ENCODE assay signal across 25 mouse cellular contexts in genomic region chr2:50965485-50966017, GRCm38 (mm10).
DNase-seq lines count a peak whose midpoint lies in the region; ATAC-seq and TF ChIP-seq lines count a peak whose summit lies in the region.
"Had no signal": no experiment of that assay in that cellular context is flagged by ENCODE, and none has a peak within 500 bp of the region (broad histone marks: within the 10 kb centered on the region; RNA-seq: fewer than 3 reads in every experiment).

No protein-coding gene starts in this region.

- no peak for TF ChIP-seq CTCF in brain, embryonic 14.5 days (IDR thresholded peaks at IDR 0.05; ENCODE audit: borderline replicate concordance, extremely low read depth, insufficient read depth, insufficient read length)

- H3K9ac ChIP-seq in forebrain, embryonic 11.5 days (ENCODE audit: low read length) = no peak overlapping the region
- no peak overlapping the region for H3K9ac ChIP-seq in forebrain, embryonic 13.5 days
- no peak overlapping the region for H3K9ac ChIP-seq in hindbrain, embryonic 12.5 days
- no peak overlapping the region for H3K9ac ChIP-seq in hindbrain, embryonic 14.5 days
- H3K9ac ChIP-seq: heart, embryonic 12.5 days; liver, embryonic 12.5 days; liver, postnatal 0 days had no signal

- peak overlapping the region; percentile 31; the same call in 1 of the 2 replicates for H3K27ac ChIP-seq in forebrain, embryonic 11.5 days (ENCODE audit: low read depth, low read length)
- no peak overlapping the region for H3K27ac ChIP-seq in forebrain, embryonic 13.5 days
- peak overlapping the region; percentile 30; the same call in 1 of the 2 replicates for H3K27ac ChIP-seq in hindbrain, embryonic 12.5 days
- no peak overlapping the region for H3K27ac ChIP-seq in hindbrain, embryonic 14.5 days
- H3K27ac ChIP-seq: gastrocnemius, adult 2 months; heart, adult 2 months; liver, embryonic 12.5 days had no signal

- peaks cover 13% of the 10 kb centered on the region for H3K4me1 ChIP-seq in forebrain, embryonic 11.5 days (replicated peaks; ENCODE audit: control insufficient read depth, insufficient read depth, low read length)
- peaks cover 42% of the 10 kb centered on the region for H3K4me1 ChIP-seq in forebrain, embryonic 13.5 days
- H3K4me1 ChIP-seq in hindbrain, embryonic 12.5 days = peaks cover 15% of the 10 kb centered on the region
- H3K4me1 ChIP-seq in hindbrain, embryonic 14.5 days (replicated peaks; ENCODE audit: control insufficient read depth, insufficient read depth, low read length) = peaks cover 9% of the 10 kb centered on the region
- H3K4me1 ChIP-seq: heart, embryonic 12.5 days; liver, embryonic 12.5 days; megakaryocyte, embryonic 14.5 days had no signal

- peak; percentile 55 for ATAC-seq in forebrain, embryonic 11.5 days (replicated peaks; ENCODE audit: low FRiP score)
- ATAC-seq in forebrain, embryonic 13.5 days = no peak
- ATAC-seq in hindbrain, embryonic 12.5 days (ENCODE audit: low FRiP score) = peak; percentile 60; the same call in 1 of the 2 replicates
- no peak for ATAC-seq in hindbrain, embryonic 14.5 days (ENCODE audit: low FRiP score)
- ATAC-seq: intestine, embryonic 16.5 days; liver, embryonic 12.5 days; liver, postnatal 0 days had no signal

- H3K4me3 ChIP-seq in forebrain, embryonic 11.5 days (ENCODE audit: low read depth, low read length) = no peak overlapping the region
- H3K4me3 ChIP-seq in forebrain, embryonic 13.5 days = no peak overlapping the region
- H3K4me3 ChIP-seq in hindbrain, embryonic 12.5 days = no peak overlapping the region
- no peak overlapping the region for H3K4me3 ChIP-seq in hindbrain, embryonic 14.5 days (replicated peaks; ENCODE audit: low read length)
- H3K4me3 ChIP-seq: gastrocnemius, adult 2 months; heart, adult 2 months; heart, embryonic 12.5 days; liver, embryonic 12.5 days; megakaryocyte, embryonic 14.5 days had no signal

- TF ChIP-seq POLR2A in brain, embryonic 14.5 days (IDR thresholded peaks at IDR 0.05; ENCODE audit: borderline replicate concordance, extremely low read depth, insufficient read depth, insufficient read length, poor library complexity, severe bottlenecking) = no peak

- WGBS in forebrain, embryonic 11.5 days = 39% methylated on average over 8 of the region's 8 CpGs
- 23% methylated on average over 8 of the region's 8 CpGs for WGBS in forebrain, embryonic 13.5 days
- WGBS in hindbrain, embryonic 12.5 days = 53% methylated on average over 8 of the region's 8 CpGs
- WGBS in hindbrain, embryonic 14.5 days = 44% methylated on average over 8 of the region's 8 CpGs

- peak; percentile 59 for DNase-seq in forebrain, embryonic 11.5 days (ENCODE audit: low spot score)
- DNase-seq in hindbrain, embryonic 14.5 days (ENCODE audit: low spot score) = no peak
- peak; percentile 9 for DNase-seq in ES-CJ7 (ENCODE audit: low read depth, low spot score)
- peak; percentile 80 for DNase-seq in brain, embryonic 14.5 days (ENCODE audit: low read depth)
- no peak for DNase-seq in spleen, postnatal 10 days (ENCODE audit: low spot score in 2 of 2)
- no peak for DNase-seq in thymus, postnatal 4 days
- DNase-seq: adrenal gland, adult 8-10 months; cerebellum, adult 8-10 months; cerebellum, postnatal 25 days; gastrocnemius, adult 2 months; gastrocnemius, postnatal 36 days; heart, adult 2 months; kidney, adult 9 months; kidney, postnatal 10 days; layer of hippocampus, postnatal 36 days; left cerebral cortex, postnatal 4 days; liver, postnatal 0 days; lung, postnatal 36 days; right cerebral cortex, postnatal 4 days had no signal

- no peaks in the 10 kb centered on the region for H3K27me3 ChIP-seq in forebrain, embryonic 11.5 days (ENCODE audit: control insufficient read depth, insufficient read depth, low read length)
- no peaks in the 10 kb centered on the region for H3K27me3 ChIP-seq in forebrain, embryonic 13.5 days
- no peaks in the 10 kb centered on the region for H3K27me3 ChIP-seq in hindbrain, embryonic 12.5 days
- H3K27me3 ChIP-seq in hindbrain, embryonic 14.5 days (ENCODE audit: control insufficient read depth, insufficient read depth, low read length) = no peaks in the 10 kb centered on the region
- H3K27me3 ChIP-seq: heart, embryonic 12.5 days; liver, embryonic 12.5 days; megakaryocyte, embryonic 14.5 days had no signal

- no peaks in the 10 kb centered on the region for H3K36me3 ChIP-seq in forebrain, embryonic 11.5 days (ENCODE audit: control insufficient read depth, insufficient read depth, low read length)
- H3K36me3 ChIP-seq in forebrain, embryonic 13.5 days (ENCODE audit: poor library complexity, severe bottlenecking) = no peaks in the 10 kb centered on the region
- no peaks in the 10 kb centered on the region for H3K36me3 ChIP-seq in hindbrain, embryonic 12.5 days
- no peaks in the 10 kb centered on the region for H3K36me3 ChIP-seq in hindbrain, embryonic 14.5 days (replicated peaks; ENCODE audit: control insufficient read depth, insufficient read depth)
- H3K36me3 ChIP-seq: heart, embryonic 12.5 days; liver, embryonic 12.5 days had no signal

- no peak overlapping the region for H3K4me2 ChIP-seq in forebrain, embryonic 11.5 days (ENCODE audit: low read depth, low read length, severe bottlenecking)
- H3K4me2 ChIP-seq in forebrain, embryonic 13.5 days = no peak overlapping the region
- H3K4me2 ChIP-seq in hindbrain, embryonic 12.5 days (replicated peaks) = no peak overlapping the region
- no peak overlapping the region for H3K4me2 ChIP-seq in hindbrain, embryonic 14.5 days (replicated peaks)
- H3K4me2 ChIP-seq: heart, embryonic 12.5 days; liver, embryonic 12.5 days had no signal

- no peaks in the 10 kb centered on the region for H3K9me3 ChIP-seq in forebrain, embryonic 11.5 days (ENCODE audit: control insufficient read depth, low read length)
- no peaks in the 10 kb centered on the region for H3K9me3 ChIP-seq in forebrain, embryonic 13.5 days (replicated peaks)
- no peaks in the 10 kb centered on the region for H3K9me3 ChIP-seq in hindbrain, embryonic 12.5 days (replicated peaks)
- H3K9me3 ChIP-seq in hindbrain, embryonic 14.5 days (ENCODE audit: control insufficient read depth, low read length) = no peaks in the 10 kb centered on the region
- H3K9me3 ChIP-seq: heart, embryonic 12.5 days; liver, embryonic 12.5 days; megakaryocyte, embryonic 14.5 days had no signal

Comparison
In these comparisons a context has a peak if more than half of its experiments do, and no peak if none do; other contexts are left out.
1. ATAC-seq: peak in forebrain, embryonic 11.5 days (single experiment) and hindbrain, embryonic 12.5 days (single experiment); none in forebrain, embryonic 13.5 days (single experiment) and hindbrain, embryonic 14.5 days (single experiment).
2. H3K27ac ChIP-seq: peak in forebrain, embryonic 11.5 days (single experiment) and hindbrain, embryonic 12.5 days (single experiment); none in forebrain, embryonic 13.5 days (single experiment) and hindbrain, embryonic 14.5 days (single experiment).
3. DNase-seq: peak in forebrain, embryonic 11.5 days (single experiment), ES-CJ7 (single experiment) and brain, embryonic 14.5 days (single experiment); none in hindbrain, embryonic 14.5 days (single experiment), spleen, postnatal 10 days (0 of 2) and thymus, postnatal 4 days (single experiment).